Mouse (Mus musculus) embryonic stem cell, embryonic (primary cell): ENCODE results near the gene Mertk.

ENCODE experiments used
- CTCF ChIA-PET, 4 experiments: fragments of 300-600 bp in 2 of 4; fragments of 350-600 bp in 2 of 4; sonication (Branson Sonifier 250); formaldehyde crosslinking; loops; one replicate each; lab custom pipeline; 2022; ENCODE audit warnings: inconsistent platforms in 2 of 4; lab: Charles Lee
- POLR2A ChIA-PET, 4 experiments: fragments of 300-600 bp in 2 of 4; fragments of 350-600 bp in 2 of 4; sonication (Branson Sonifier 250); formaldehyde crosslinking; loops; one replicate each; lab custom pipeline; 2022; ENCODE audit warnings: antibody characterized with exemption in 4 of 4, inconsistent platforms in 1 of 4; lab: Charles Lee

The Mertk gene

GRCm38 (mm10) chr2:128782231-128782630 lies 83.5 kb downstream of the Mertk start:
- ChIA-PET CTCF (no interaction called here), POLR2A (no interaction called here)

- POLR2A ChIA-PET = interaction anchor here in 1 of 4 experiments (1.0 kb wide), 2 partner anchors 13 to 15 kb away, joined by 3 read pairs; no protein-coding TSS in a partner anchor
- CTCF ChIA-PET = interaction anchor here in 2 of 4 experiments (0.5 to 1.6 kb wide), 2 partner anchors 70 to 164 kb away, joined by 3 read pairs; no protein-coding TSS in a partner anchor
These were observed 85.0 kb downstream of the Mertk start for GRCm38 (mm10) chr2:128783660-128784345.

- POLR2A ChIA-PET = interaction anchor here in 1 of 4 experiments (0.6 to 1.0 kb wide), 2 partner anchors 10 to 14 kb away, joined by 3 to 4 read pairs; no protein-coding TSS in a partner anchor
- CTCF ChIA-PET = interaction anchor here in 1 of 4 experiments (1.6 kb wide), 1 partner anchor 163 kb away, joined by 3 read pairs; no protein-coding TSS in a partner anchor
These were observed 86.1 kb downstream of the Mertk start for GRCm38 (mm10) chr2:128784814-128785213.

- ChIA-PET POLR2A (interaction anchor here in 3 of 4 experiments (0.7 to 0.9 kb wide), 4 partner anchors 11 to 181 kb away, joined by 3 to 6 read pairs (median 3); partner anchors contain the start of gene Gm10762 (in 1 of the 3)), CTCF (interaction anchor here in 1 of 4 experiments (0.6 to 0.7 kb wide), 2 partner anchors 96 to 267 kb away, joined by 4 to 10 read pairs; no protein-coding TSS in a partner anchor)
These were observed 87.6 kb downstream of the Mertk start for GRCm38 (mm10) chr2:128786341-128786740.

- POLR2A ChIA-PET = interaction anchor here in 3 of 4 experiments (0.7 to 0.9 kb wide), 4 partner anchors 10 to 181 kb away, joined by 3 to 6 read pairs (median 3); partner anchors contain the start of gene Gm10762 (in 1 of the 3)
- CTCF ChIA-PET = interaction anchor here in 1 of 4 experiments (0.7 kb wide), 1 partner anchor 267 kb away, joined by 4 read pairs; no protein-coding TSS in a partner anchor
These were observed 88.0 kb downstream of the Mertk start for GRCm38 (mm10) chr2:128786795-128787194.

- POLR2A ChIA-PET = no interaction called here
- CTCF ChIA-PET = no interaction called here
These were observed 89.0 kb downstream of the Mertk start for GRCm38 (mm10) chr2:128787805-128788204.

- ChIA-PET POLR2A (no interaction called here), CTCF (no interaction called here)
These were observed 92.3 kb downstream of the Mertk start for GRCm38 (mm10) chr2:128790875-128791614.

GRCm38 (mm10) chr2:128793958-128794357 lies 95.2 kb downstream of the Mertk start:
- ChIA-PET POLR2A (no interaction called here), CTCF (no interaction called here)

- CTCF ChIA-PET = no interaction called here
- POLR2A ChIA-PET = interaction anchor here in 1 of 4 experiments (1.1 kb wide), 1 partner anchor 10 kb away, joined by 3 read pairs; no protein-coding TSS in a partner anchor
These were observed 97.7 kb downstream of the Mertk start for GRCm38 (mm10) chr2:128796463-128796862.

- ChIA-PET POLR2A (interaction anchor here in 2 of 4 experiments (1.0 to 2.2 kb wide), 4 partner anchors 14 to 105 kb away, joined by 3 to 9 read pairs (median 6); partner anchors contain the start of genes Mertk (in 2 of the 2) and Tmem87b (in 1 of the 2)), CTCF (no interaction called here)
These were observed 104.7 kb downstream of the Mertk start for GRCm38 (mm10) chr2:128803441-128803840.

- ChIA-PET CTCF (no interaction called here), POLR2A (interaction anchor here in 1 of 4 experiments (1.2 kb wide), 1 partner anchor 107 kb away, joined by 3 read pairs; the partner anchor contains the start of gene Mertk)
These were observed 106.6 kb downstream of the Mertk start for GRCm38 (mm10) chr2:128805341-128805740.

- ChIA-PET CTCF (no interaction called here), POLR2A (interaction anchor here in 1 of 4 experiments (0.7 kb wide), 1 partner anchor 764 kb away, joined by 3 read pairs; no protein-coding TSS in a partner anchor)
These were observed 107.8 kb downstream of the Mertk start for GRCm38 (mm10) chr2:128806561-128806960.

GRCm38 (mm10) chr2:128812761-128813160 lies 114.0 kb downstream of the Mertk start:
- ChIA-PET CTCF (interaction anchor here in 2 of 4 experiments (0.5 to 1.1 kb wide), 3 partner anchors 103 to 668 kb away, joined by 3 to 5 read pairs (median 4); no protein-coding TSS in a partner anchor), POLR2A (interaction anchor here in 3 of 4 experiments (0.6 to 6.7 kb wide), 10 partner anchors 9 to 253 kb away, joined by 3 to 122 read pairs (median 4); partner anchors contain the start of genes Mertk (in 1 of the 3) and Ttl (in 1 of the 3))

GRCm38 (mm10) chr2:128816311-128816710 lies 117.6 kb downstream of the Mertk start:
- CTCF ChIA-PET = interaction anchor here in 3 of 4 experiments (0.5 to 4.6 kb wide), 12 partner anchors 57 to 473 kb away, joined by 3 to 81 read pairs (median 4); partner anchors contain the start of gene Mertk (in 2 of the 3)
- POLR2A ChIA-PET = interaction anchor here in 2 of 4 experiments (0.6 to 6.7 kb wide), 7 partner anchors 8 to 118 kb away, joined by 3 to 122 read pairs (median 6); partner anchors contain the start of gene Mertk (in 2 of the 2)

GRCm38 (mm10) chr2:128816916-128817315 lies 118.2 kb downstream of the Mertk start:
- ChIA-PET CTCF (interaction anchor here in 3 of 4 experiments (0.7 to 4.6 kb wide), 18 partner anchors 9 to 405 kb away, joined by 3 to 81 read pairs (median 4); partner anchors contain the start of gene Mertk (in 3 of the 3)), POLR2A (interaction anchor here (0.6 to 6.7 kb wide), 22 partner anchors 8 to 429 kb away, joined by 3 to 122 read pairs (median 6); partner anchors contain the start of genes Mertk (in 3 of the 4), Slc20a1 (in 2 of the 4) and Anapc1 (in 1 of the 4))

- ChIA-PET POLR2A (interaction anchor here (0.6 to 6.7 kb wide), 57 partner anchors 9 to 1547 kb away, joined by 3 to 122 read pairs (median 4); partner anchors contain the start of genes Mertk (in 3 of the 4), Slc20a1 (in 2 of the 4), Anapc1 (in 1 of the 4) and Bub1 (in 1 of the 4)), CTCF (interaction anchor here (0.5 to 4.6 kb wide), 29 partner anchors 9 to 1162 kb away, joined by 3 to 81 read pairs (median 4); partner anchors contain the start of gene Mertk (in 3 of the 4))
These were observed 118.6 kb downstream of the Mertk start for GRCm38 (mm10) chr2:128817387-128817785.
